Mouse (Mus musculus) heart, postnatal 0 days (tissue): ENCODE measurements around the gene Cnih3. TPM values are rescaled to one million over a fixed set of nuclear protein-coding genes. Genes with fewer than 3 reads are reported as not detected.

Source experiments
- ATAC-seq: fragments of 200-750 bp; cut with Nextera tagmentation; 2 replicates; pipeline ENCODE4 v1.8.0; 2017; ENCODE audit warnings: low read depth, moderate number of reproducible peaks, moderate library complexity; ENCODE audit not compliant: insufficient read depth
- DNase-seq: peaks from one replicate; pipeline ENCODE4 v3.0.0-alpha.2; 2016; ENCODE audit warnings: low spot score
- H3K27ac ChIP-seq: fragments of 300-500 bp; sonication (generic); 2 replicates; pipeline ENCODE4 v1.5.1; 2014; ENCODE audit warnings: low read depth, mild to moderate bottlenecking
- H3K27me3 ChIP-seq: fragments of 300-500 bp; sonication (generic); 2 replicates; pipeline ENCODE4 v1.6.1; 2014; ENCODE audit warnings: low read length, mixed read lengths; ENCODE audit not compliant: control insufficient read depth, insufficient read depth
- H3K36me3 ChIP-seq: fragments of 300-500 bp; sonication (generic); replicated peaks from 2 replicates; pipeline ENCODE4 v1.6.1; 2014; ENCODE audit warnings: low read length, mixed read lengths; ENCODE audit not compliant: control insufficient read depth, insufficient read depth
- H3K4me1 ChIP-seq: fragments of 300-500 bp; sonication (generic); 2 replicates; pipeline ENCODE4 v1.6.1; 2014; ENCODE audit warnings: antibody characterized with exemption; ENCODE audit not compliant: control insufficient read depth, insufficient read depth
- H3K4me2 ChIP-seq: fragments of 300-500 bp; sonication (generic); 2 replicates; pipeline ENCODE4 v1.6.1; 2014; ENCODE audit warnings: low read depth, mild to moderate bottlenecking, low read length, moderate library complexity
- H3K4me3 ChIP-seq: fragments of 300-500 bp; sonication (generic); 2 replicates; pipeline ENCODE4 v1.5.1; 2014; ENCODE audit warnings: low read depth, low read length
- H3K9ac ChIP-seq: fragments of 300-500 bp; sonication (generic); replicated peaks from 2 replicates; pipeline ENCODE4 v1.6.1; 2014; ENCODE audit warnings: low read depth, low read length, mixed read lengths
- H3K9me3 ChIP-seq: fragments of 300-500 bp; sonication (generic); replicated peaks from 2 replicates; pipeline ENCODE4 v1.6.1; 2016; ENCODE audit warnings: low read length; ENCODE audit not compliant: control insufficient read depth
- CTCF ChIP-seq: IDR thresholded peaks from 2 replicates; pipeline ENCODE4 v1.5.1; 2016; ENCODE audit warnings: antibody characterized with exemption, control low read depth, low read depth
- EP300 ChIP-seq: IDR thresholded peaks from 2 replicates; pipeline ENCODE4 v1.6.1; 2016; ENCODE audit warnings: antibody characterized with exemption, low read depth
- WGBS: fragments of 180-500 bp; shearing (Covaris S2); extraction: QIAGEN DNeasy Blood & Tissue Kit; methylation state at CpG from one replicate; pipeline ENCODE4 v1.1.7; 2014; 5-methylcytosine and 5-hydroxymethylcytosine counted together
- polyA plus RNA-seq: library from polyadenylated mRNA; unstranded; fragments of >200 nt; fragmentation: Nextera tagmentation; extraction: Ambion mirVana; gene quantifications from 2 replicates; pipeline ENCODE4 v1.2.1, GENCODE M21; 2015
- total RNA-seq: library from RNA; depleted of rRNA; stranded (reverse); fragments of >200 nt; gene quantifications from 2 replicates; pipeline ENCODE4 v1.2.3, GENCODE M21; 2014; ENCODE audit warnings: low replicate concordance

Cnih3 gene
- total and polyA plus RNA-seq, 2 experiments from 2014 or later: not detected

GRCm38 (mm10) chr1:181465027-181465426 is 112.6 kb downstream of the Cnih3 start:
- H3K9ac ChIP-seq: no peak overlapping the region
- no peaks in the 10 kb centered on the region for H3K27me3 ChIP-seq
- H3K9me3 ChIP-seq: no peaks in the 10 kb centered on the region
- TF ChIP-seq CTCF: peak; percentile 60
- TF ChIP-seq EP300: no peak
- WGBS: 56% methylated on average over 5 of the region's 5 CpGs
- no peaks in the 10 kb centered on the region for H3K36me3 ChIP-seq
- H3K4me2 ChIP-seq: no peak overlapping the region
- ATAC-seq (no peak), DNase-seq (no peak)
- no peak overlapping the region for H3K4me3 ChIP-seq
- peaks cover 16% of the 10 kb centered on the region for H3K4me1 ChIP-seq
- H3K27ac ChIP-seq: no peak overlapping the region

- DNase-seq: no peak
- Histone ChIP-seq H3K4me2 (no peak overlapping the region), H3K27me3 (no peaks in the 10 kb centered on the region)
These were observed 113.6 kb downstream of the Cnih3 start for GRCm38 (mm10) chr1:181466040-181466439.

GRCm38 (mm10) chr1:181466601-181467320 is 114.3 kb downstream of the Cnih3 start:
- H3K27ac ChIP-seq: peak overlapping the region; percentile 47; the same call in 1 of the 2 replicates
- 0 out of 2 replicates have a peak overlapping the region, but pooled peaks have one; percentile 18 for H3K4me3 ChIP-seq
- TF ChIP-seq EP300: no peak
- no peak for TF ChIP-seq CTCF
- H3K4me2 ChIP-seq: peak overlapping the region; percentile 48
- DNase-seq: peak; percentile 62
- no peaks in the 10 kb centered on the region for H3K36me3 ChIP-seq
- peak; percentile 72 for ATAC-seq
- no peak overlapping the region for H3K9ac ChIP-seq
- H3K4me1 ChIP-seq: peaks cover 16% of the 10 kb centered on the region
- 16% methylated on average over 17 of the region's 17 CpGs for WGBS
- peaks cover 13% of the 10 kb centered on the region for H3K9me3 ChIP-seq
- no peaks in the 10 kb centered on the region for H3K27me3 ChIP-seq

More at GRCm38 (mm10) chr1:181466040-181466439, 113.6 kb downstream of the Cnih3 start:
- H3K9ac ChIP-seq: no peak overlapping the region
- H3K4me3 ChIP-seq: no peak overlapping the region
- no peak for ATAC-seq
- no peak for TF ChIP-seq EP300
- TF ChIP-seq CTCF: no peak
- no peak overlapping the region for H3K27ac ChIP-seq
- peaks cover 16% of the 10 kb centered on the region for H3K4me1 ChIP-seq
- no peaks in the 10 kb centered on the region for H3K36me3 ChIP-seq
- 82% methylated on average over 6 of the region's 6 CpGs for WGBS
- peaks cover 6% of the 10 kb centered on the region; the same call in 1 of the 2 replicates for H3K9me3 ChIP-seq

GRCm38 (mm10) chr1:181467321-181467670 is 114.9 kb downstream of the Cnih3 start:
- Histone ChIP-seq H3K4me2 (peak overlapping the region; percentile 48), H3K9me3 (peaks cover 14% of the 10 kb centered on the region), H3K27me3 (no peaks in the 10 kb centered on the region), H3K9ac (no peak overlapping the region), H3K27ac (no peak overlapping the region), H3K4me3 (no peak overlapping the region), H3K4me1 (peaks cover 16% of the 10 kb centered on the region), H3K36me3 (no peaks in the 10 kb centered on the region)
- 86% methylated on average over 6 of the region's 6 CpGs for WGBS
- no peak for ATAC-seq
- no peak for DNase-seq
- no peak for TF ChIP-seq EP300

- 73% methylated on average over 8 of the region's 8 CpGs for WGBS
- Histone ChIP-seq H3K9ac (no peak overlapping the region), H3K36me3 (no peaks in the 10 kb centered on the region), H3K4me3 (no peak overlapping the region), H3K4me2 (no peak overlapping the region), H3K27me3 (no peaks in the 10 kb centered on the region), H3K27ac (no peak overlapping the region), H3K4me1 (peaks cover 16% of the 10 kb centered on the region), H3K9me3 (peaks cover 14% of the 10 kb centered on the region)
- ATAC-seq (no peak), DNase-seq (no peak)
- no peak for TF ChIP-seq EP300
- TF ChIP-seq CTCF: no peak
These were observed 117.0 kb downstream of the Cnih3 start for GRCm38 (mm10) chr1:181469415-181469814.

GRCm38 (mm10) chr1:181476141-181476540 is 123.7 kb downstream of the Cnih3 start:
- H3K4me3 ChIP-seq: no peak overlapping the region
- WGBS: 38% methylated on average over 8 of the region's 8 CpGs
- TF ChIP-seq EP300 (no peak), CTCF (no peak)

More at GRCm38 (mm10) chr1:181476141-181476540, 123.7 kb downstream of the Cnih3 start:
- no peak overlapping the region for H3K4me2 ChIP-seq
- no peaks in the 10 kb centered on the region for H3K27me3 ChIP-seq
- peaks cover 7% of the 10 kb centered on the region for H3K9me3 ChIP-seq
- no peaks in the 10 kb centered on the region for H3K36me3 ChIP-seq
- ATAC-seq (no peak), DNase-seq (peak; percentile 48)
- H3K4me1 ChIP-seq: no peaks in the 10 kb centered on the region; the same call in 1 of the 2 replicates
- H3K27ac ChIP-seq: peak overlapping the region; percentile 0; the same call in 1 of the 2 replicates
- no peak overlapping the region for H3K9ac ChIP-seq
